Mouse (Mus musculus) olfactory bulb, adult 2 months (tissue): ENCODE data around the gene Ppp2r5b.

Source experiments
- CTCF ChIP-seq: fragments of 200-500 bp; IDR thresholded peaks from 2 replicates; pipeline ENCODE4 v1.5.1; 2012; ENCODE audit warnings: low read depth, mild to moderate bottlenecking, low read length, moderate library complexity; ENCODE audit not compliant: insufficient read depth
- POLR2A ChIP-seq: fragments of 200-500 bp; IDR thresholded peaks from 2 replicates; pipeline ENCODE4 v1.6.1; 2012; ENCODE audit warnings: mild to moderate bottlenecking, low read depth, low read length, moderate library complexity; ENCODE audit not compliant: insufficient read depth

- no peak for TF ChIP-seq CTCF
- TF ChIP-seq POLR2A, result no peak
Measured at GRCm38 (mm10) chr19:6270661-6271060, 35.0 kb upstream of the Ppp2r5b start.
